Mouse (Mus musculus) heart, embryonic 14.5 days (tissue): Measurements from ENCODE around the gene Gm6583. TPM values are rescaled to one million over a fixed set of nuclear protein-coding genes. Genes with fewer than 3 reads are reported as not detected.
"Not testable (repeated sequence)": the region's sequence is repeated elsewhere in the genome, so short reads cannot be mapped to it uniquely, and the experiment has no call there.

ENCODE experiments used
- ATAC-seq: fragments of 200-750 bp; cut with Nextera tagmentation; 2 replicates; pipeline ENCODE4 v1.8.0; 2017; ENCODE audit warnings: low read depth, moderate TSS enrichment; ENCODE audit not compliant: insufficient number of reproducible peaks, insufficient read depth, low FRiP score
- H3K27ac ChIP-seq, 2 experiments: fragments of 200-500 bp in 1 of 2; fragments of 300-500 bp in 1 of 2; sonication (generic) in 1 of 2; replicated peaks in 1 of 2; 2 replicates each; pipeline ENCODE4 v1.5.1; 2012 to 2014; ENCODE audit warnings: low read depth in 2 of 2, low read length in 2 of 2, control low read depth in 1 of 2, mild to moderate bottlenecking in 1 of 2, mixed read lengths in 1 of 2; ENCODE audit not compliant: control insufficient read depth in 1 of 2, insufficient read depth in 1 of 2
- H3K27me3 ChIP-seq: fragments of 300-500 bp; sonication (generic); 2 replicates; pipeline ENCODE4 v1.6.1; 2014; ENCODE audit warnings: mild to moderate bottlenecking, low read length, control low read depth; ENCODE audit not compliant: control insufficient read depth, insufficient read depth
- H3K36me3 ChIP-seq: fragments of 300-500 bp; sonication (generic); 2 replicates; pipeline ENCODE4 v1.6.1; 2014; ENCODE audit warnings: mild to moderate bottlenecking, control low read depth, low read length, mixed read lengths; ENCODE audit not compliant: control insufficient read depth, insufficient read depth
- H3K4me1 ChIP-seq, 2 experiments: fragments of 200-500 bp in 1 of 2; fragments of 300-500 bp in 1 of 2; sonication (generic) in 1 of 2; 2 replicates each; pipeline ENCODE4 v1.6.1; 2012 to 2014; ENCODE audit warnings: low read length in 2 of 2, control low read depth in 1 of 2, mixed read lengths in 1 of 2; ENCODE audit not compliant: control insufficient read depth in 2 of 2, insufficient read depth in 2 of 2
- H3K4me2 ChIP-seq: fragments of 300-500 bp; sonication (generic); 2 replicates; pipeline ENCODE4 v1.6.1; 2014; ENCODE audit warnings: mild to moderate bottlenecking, low read length
- H3K4me3 ChIP-seq, 2 experiments: fragments of 200-500 bp in 1 of 2; fragments of 300-500 bp in 1 of 2; sonication (generic) in 1 of 2; 2 replicates each; pipeline ENCODE4 v1.5.1; 2012 to 2014; ENCODE audit warnings: low read length in 2 of 2, mild to moderate bottlenecking in 2 of 2, control low read depth in 1 of 2, low read depth in 1 of 2, moderate library complexity in 1 of 2; ENCODE audit not compliant: control insufficient read depth in 1 of 2, insufficient read depth in 1 of 2
- H3K9ac ChIP-seq: fragments of 300-500 bp; sonication (generic); 2 replicates; pipeline ENCODE4 v1.6.1; 2014; ENCODE audit warnings: mild to moderate bottlenecking, low read length
- H3K9me3 ChIP-seq: fragments of 300-500 bp; sonication (generic); 2 replicates; pipeline ENCODE4 v1.6.1; 2016; ENCODE audit warnings: low read length, control low read depth; ENCODE audit not compliant: control insufficient read depth
- WGBS: fragments of 180-500 bp; shearing (Covaris S2); extraction: QIAGEN DNeasy Blood & Tissue Kit; methylation state at CpG from one replicate; pipeline ENCODE4 v1.1.7; 2014; 5-methylcytosine and 5-hydroxymethylcytosine counted together
- polyA plus RNA-seq: library from polyadenylated mRNA; unstranded; fragments of >200 nt; fragmentation: Nextera tagmentation; extraction: Ambion mirVana; gene quantifications from 2 replicates; pipeline ENCODE4 v1.2.1, GENCODE M21; 2014

Gene Gm6583
- polyA plus RNA-seq, 1 experiment from 2014 or later = not detected

GRCm38 (mm10) chr5:112323246-112323645 lies 32.6 kb downstream of the Gm6583 start:
- no peak for ATAC-seq
- Histone ChIP-seq H3K36me3 (peaks cover 8% of the 10 kb centered on the region), H3K9me3 (no peaks in the 10 kb centered on the region), H3K4me2 (no peak overlapping the region), H3K4me1 (peaks cover 6 to 13% of the 10 kb centered on the region in 2 experiments; a peak in 3 of 4 replicates), H3K9ac (no peak overlapping the region), H3K27me3 (no peaks in the 10 kb centered on the region), H3K27ac (no peak overlapping the region), H3K4me3 (no peak overlapping the region)
- 82% methylated on average over 6 of the region's 6 CpGs for WGBS

- Histone ChIP-seq H3K9ac (no peak overlapping the region), H3K27me3 (no peaks in the 10 kb centered on the region), H3K4me2 (no peak overlapping the region), H3K36me3 (peaks cover 5% of the 10 kb centered on the region; the same call in 1 of the 2 replicates), H3K27ac (no peak overlapping the region), H3K4me3 (no peak overlapping the region), H3K9me3 (no peaks in the 10 kb centered on the region), H3K4me1 (peaks cover 6 to 11% of the 10 kb centered on the region in 2 experiments; a peak in 3 of 4 replicates)
- WGBS = 66% methylated on average over 4 of the region's 4 CpGs
- ATAC-seq = no peak
Observed at GRCm38 (mm10) chr5:112321376-112321775, 34.5 kb downstream of the Gm6583 start.

GRCm38 (mm10) chr5:112320936-112321335 lies 34.9 kb downstream of the Gm6583 start:
- Histone ChIP-seq H3K27me3 (no peaks in the 10 kb centered on the region), H3K4me3 (no peak overlapping the region), H3K4me2 (no peak overlapping the region), H3K4me1 (peaks cover 6 to 11% of the 10 kb centered on the region in 2 experiments; a peak in 3 of 4 replicates), H3K36me3 (peaks cover 10% of the 10 kb centered on the region; the same call in 1 of the 2 replicates), H3K9ac (no peak overlapping the region), H3K27ac (no peak overlapping the region), H3K9me3 (no peaks in the 10 kb centered on the region)
- WGBS = 57% methylated on average over 6 of the region's 6 CpGs
- no peak for ATAC-seq

DNA sequence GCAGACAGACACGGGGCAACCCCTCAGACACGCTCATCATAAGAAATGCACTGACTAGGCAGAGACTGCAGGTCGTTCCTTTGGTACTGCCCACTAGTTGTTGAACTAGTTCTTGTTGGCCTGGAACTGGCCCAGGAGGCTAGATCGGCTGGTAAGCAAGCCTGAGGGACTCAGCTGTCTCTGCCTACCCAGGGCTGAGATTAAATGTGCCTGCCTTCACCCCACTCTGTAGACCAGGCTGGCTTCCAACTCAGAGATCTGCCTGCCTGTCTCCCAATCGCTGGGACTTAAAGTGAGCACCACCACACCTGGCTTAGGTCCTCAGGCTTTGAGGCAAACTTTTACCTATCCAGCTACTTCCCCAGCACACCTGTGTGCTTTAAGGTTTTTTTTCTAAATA lies 35.5 kb downstream of the Gm6583 start:
- peaks cover 3 to 7% of the 10 kb centered on the region in 2 experiments; a peak in 3 of 4 replicates for H3K4me1 ChIP-seq
- peaks cover 14% of the 10 kb centered on the region for H3K36me3 ChIP-seq
- no peak overlapping the region for H3K27ac ChIP-seq
- H3K4me3 ChIP-seq = no peak overlapping the region
- no peaks in the 10 kb centered on the region for H3K27me3 ChIP-seq
- no peak for ATAC-seq
- H3K9ac ChIP-seq = no peak overlapping the region
- H3K9me3 ChIP-seq = no peaks in the 10 kb centered on the region
- no peak overlapping the region for H3K4me2 ChIP-seq
- 77% methylated on average over 5 of the region's 5 CpGs for WGBS

- 64% methylated on average over 2 of the region's 2 CpGs for WGBS
- not testable (repeated sequence) for H3K9me3 ChIP-seq, ATAC-seq
Observed at GRCm38 (mm10) chr5:112319343-112319742, 36.5 kb downstream of the Gm6583 start.

GRCm38 (mm10) chr5:112317328-112317727 lies 38.5 kb downstream of the Gm6583 start:
- Histone ChIP-seq H3K4me2 (no peak overlapping the region), H3K4me1 (peaks cover 0 to 5% of the 10 kb centered on the region in 2 experiments; a peak in 1 of 4 replicates), H3K9ac (no peak overlapping the region), H3K36me3 (peaks cover 44% of the 10 kb centered on the region), H3K4me3 (no peak overlapping the region), H3K27ac (peak overlapping the region; percentile 53 to 54; a peak in 3 of 4 replicates), H3K27me3 (no peaks in the 10 kb centered on the region), H3K9me3 (no peaks in the 10 kb centered on the region)
- whole genome bisulfite sequencing = 42% methylated on average over 5 of the region's 5 CpGs
- ATAC-seq = peak; percentile 64; the same call in 1 of the 2 replicates

More at GRCm38 (mm10) chr5:112319343-112319742, 36.5 kb downstream of the Gm6583 start:
- H3K4me3 ChIP-seq, H3K4me2 ChIP-seq, H3K9ac ChIP-seq, H3K27ac ChIP-seq, H3K4me1 ChIP-seq, H3K27me3 ChIP-seq: not testable (repeated sequence)
- peaks cover 24% of the 10 kb centered on the region for H3K36me3 ChIP-seq

GRCm38 (mm10) chr5:112316468-112316867 lies 39.4 kb downstream of the Gm6583 start:
- Histone ChIP-seq H3K4me1 (peaks cover 0 to 5% of the 10 kb centered on the region in 2 experiments; a peak in 1 of 4 replicates), H3K4me3 (no peak overlapping the region), H3K27me3 (no peaks in the 10 kb centered on the region), H3K4me2 (no peak overlapping the region), H3K9me3 (no peaks in the 10 kb centered on the region), H3K36me3 (peaks cover 51% of the 10 kb centered on the region), H3K9ac (no peak overlapping the region), H3K27ac (peak overlapping the region in 1 of 2 experiments; percentile 53; a peak in 2 of 4 replicates)
- WGBS = 75% methylated on average over 5 of the region's 5 CpGs
- ATAC-seq = no peak
